Mouse (Mus musculus): ENCODE data around the gene Nptxr. TPM values are rescaled to one million over a fixed set of nuclear protein-coding genes. Genes with fewer than 3 reads are reported as not detected.

The Nptxr gene
- polyA plus RNA-seq, 1 experiment, result 88.0 TPM

GRCm38 (mm10) chr15:79827778-79828210 lies 23.2 kb upstream of the Nptxr start:
- TF ChIP-seq POLR2A (IDR thresholded peaks at IDR 0.05; ENCODE audit: borderline replicate concordance, insufficient read depth, low read length), result no peak
- no peak for TF ChIP-seq CTCF (IDR thresholded peaks at IDR 0.05; ENCODE audit: borderline replicate concordance, insufficient read depth, low read depth, low read length)
- Histone ChIP-seq H3K4me3 (replicated peaks; ENCODE audit: insufficient read depth, low read depth, low read length) (peak overlapping the region; percentile 35), H3K27ac (ENCODE audit: insufficient read depth, low read length) (peak overlapping the region; percentile 60), H3K27me3 (ENCODE audit: control insufficient read depth, insufficient read depth, low read length) (no peaks in the 10 kb centered on the region), H3K4me1 (ENCODE audit: control insufficient read depth, insufficient read depth, low read length) (peaks cover 64% of the 10 kb centered on the region)
- peak in 1 of 2 experiments; percentile 56 for DNase-seq
- WGBS, result 30% methylated on average over 11 of the region's 11 CpGs

GRCm38 (mm10) chr15:79827061-79827777 lies 22.7 kb upstream of the Nptxr start:
- peak in 1 of 2 experiments; percentile 56 for DNase-seq
- Histone ChIP-seq H3K4me3 (replicated peaks; ENCODE audit: insufficient read depth, low read depth, low read length) (peak overlapping the region; percentile 35), H3K27me3 (ENCODE audit: control insufficient read depth, insufficient read depth, low read length) (no peaks in the 10 kb centered on the region), H3K4me1 (ENCODE audit: control insufficient read depth, insufficient read depth, low read length) (peaks cover 69% of the 10 kb centered on the region), H3K27ac (ENCODE audit: insufficient read depth, low read length) (peak overlapping the region; percentile 41; the same call in 1 of the 2 replicates)
- TF ChIP-seq POLR2A (IDR thresholded peaks at IDR 0.05; ENCODE audit: borderline replicate concordance, insufficient read depth, low read length) (no peak), CTCF (IDR thresholded peaks at IDR 0.05; ENCODE audit: borderline replicate concordance, insufficient read depth, low read depth, low read length) (no peak)
- 32% methylated on average over 14 of the region's 14 CpGs for WGBS

GRCm38 (mm10) chr15:79826221-79826935 lies 21.8 kb upstream of the Nptxr start:
- H3K4me1 ChIP-seq (ENCODE audit: control insufficient read depth, insufficient read depth, low read length), result peaks cover 67% of the 10 kb centered on the region

GRCm38 (mm10) chr15:79825146-79825825 lies 20.7 kb upstream of the Nptxr start:
- TF ChIP-seq CTCF (IDR thresholded peaks at IDR 0.05; ENCODE audit: borderline replicate concordance, insufficient read depth, low read depth, low read length), result peak; percentile 56; the same call in 1 of the 2 replicates
- no peak for TF ChIP-seq POLR2A (IDR thresholded peaks at IDR 0.05; ENCODE audit: borderline replicate concordance, insufficient read depth, low read length)
- Histone ChIP-seq H3K4me3 (replicated peaks; ENCODE audit: insufficient read depth, low read depth, low read length) (no peak overlapping the region), H3K27me3 (ENCODE audit: control insufficient read depth, insufficient read depth, low read length) (no peaks in the 10 kb centered on the region), H3K27ac (ENCODE audit: insufficient read depth, low read length) (no peak overlapping the region), H3K4me1 (ENCODE audit: control insufficient read depth, insufficient read depth, low read length) (peaks cover 64% of the 10 kb centered on the region)
- no peak for DNase-seq
- WGBS, result 52% methylated on average over 14 of the region's 14 CpGs

More at GRCm38 (mm10) chr15:79826221-79826935, 21.8 kb upstream of the Nptxr start:
- TF ChIP-seq POLR2A (IDR thresholded peaks at IDR 0.05; ENCODE audit: borderline replicate concordance, insufficient read depth, low read length) (no peak), CTCF (IDR thresholded peaks at IDR 0.05; ENCODE audit: borderline replicate concordance, insufficient read depth, low read depth, low read length) (no peak)
- Histone ChIP-seq H3K4me3 (replicated peaks; ENCODE audit: insufficient read depth, low read depth, low read length) (no peak overlapping the region), H3K27ac (ENCODE audit: insufficient read depth, low read length) (peak overlapping the region; percentile 41; the same call in 1 of the 2 replicates), H3K27me3 (ENCODE audit: control insufficient read depth, insufficient read depth, low read length) (no peaks in the 10 kb centered on the region)
- WGBS, result 34% methylated on average over 9 of the region's 9 CpGs
- no peak for DNase-seq

- TF ChIP-seq POLR2A (IDR thresholded peaks at IDR 0.05; ENCODE audit: borderline replicate concordance, insufficient read depth, low read length) (no peak), CTCF (IDR thresholded peaks at IDR 0.05; ENCODE audit: borderline replicate concordance, insufficient read depth, low read depth, low read length) (no peak)
- WGBS, result 53% methylated on average over 19 of the region's 19 CpGs
- no peaks in the 10 kb centered on the region for H3K27me3 ChIP-seq (ENCODE audit: control insufficient read depth, insufficient read depth, low read length)
- DNase-seq, result no peak
- H3K27ac ChIP-seq (ENCODE audit: insufficient read depth, low read length), result no peak overlapping the region
- no peak overlapping the region for H3K4me3 ChIP-seq (replicated peaks; ENCODE audit: insufficient read depth, low read depth, low read length)
- H3K4me1 ChIP-seq (ENCODE audit: control insufficient read depth, insufficient read depth, low read length), result peaks cover 52% of the 10 kb centered on the region
These were observed 19.2 kb upstream of the Nptxr start for GRCm38 (mm10) chr15:79823588-79824280.

- 24% methylated on average over 13 of the region's 13 CpGs for WGBS
- TF ChIP-seq POLR2A (IDR thresholded peaks at IDR 0.05; ENCODE audit: borderline replicate concordance, insufficient read depth, low read length), result 0 out of 2 replicates have a peak, but pooled peaks have one; percentile 7
- TF ChIP-seq CTCF (IDR thresholded peaks at IDR 0.05; ENCODE audit: borderline replicate concordance, insufficient read depth, low read depth, low read length), result no peak
- Histone ChIP-seq H3K4me3 (replicated peaks; ENCODE audit: insufficient read depth, low read depth, low read length) (no peak overlapping the region), H3K4me1 (ENCODE audit: control insufficient read depth, insufficient read depth, low read length) (peaks cover 41% of the 10 kb centered on the region), H3K27ac (ENCODE audit: insufficient read depth, low read length) (no peak overlapping the region), H3K27me3 (ENCODE audit: control insufficient read depth, insufficient read depth, low read length) (no peaks in the 10 kb centered on the region)
- no peak for DNase-seq
These were observed 18.0 kb upstream of the Nptxr start for GRCm38 (mm10) chr15:79822265-79823199.

Data from cerebellum, adult 2 months (tissue).